Mouse (Mus musculus): ENCODE measurements at regions not wholly inside any gene's neighbourhood (a gene's known extent, or its start where the extent isn't known, plus 50 kb on each side); places are given as distances from the start of the nearest gene placed in this dataset.
A peak's percentile ranks its signal among the peaks of the same experiment; 100 is the strongest.

GRCm38 (mm10) chr3:130950872-130951271, 159.4 kb upstream of the Lef1 start:
- Histone ChIP-seq H3K4me1 (ENCODE audit: insufficient read depth, low read length) (peaks cover 13% of the 10 kb centered on the region), H3K9ac (replicated peaks; ENCODE audit: low read length) (no peak overlapping the region), H3K9me3 (ENCODE audit: low read length) (0 out of 2 replicates have a peak, but pooled peaks cover 3% of the 10 kb centered on the region), H3K27ac (no peak overlapping the region), H3K36me3 (ENCODE audit: insufficient read depth, low read length) (no peaks in the 10 kb centered on the region), H3K4me3 (ENCODE audit: low read length) (no peak overlapping the region), H3K27me3 (ENCODE audit: insufficient read depth, low read length) (no peaks in the 10 kb centered on the region), H3K4me2 (ENCODE audit: low read depth, low read length) (no peak overlapping the region)
- TF ChIP-seq CTCF (IDR thresholded peaks at IDR 0.05; ENCODE audit: low read depth): no peak
- no peak for DNase-seq (ENCODE audit: low spot score)
- 88% methylated on average over 6 of the region's 6 CpGs for WGBS
- ATAC-seq: no peak

- DNase-seq (ENCODE audit: low spot score) (no peak), ATAC-seq (no peak)
- H3K9me3 ChIP-seq (ENCODE audit: low read length): no peaks in the 10 kb centered on the region
These were observed 162.4 kb upstream of the Lef1 start for GRCm38 (mm10) chr3:130947880-130948279.

GRCm38 (mm10) chr3:130947277-130947606, 163.0 kb upstream of the Lef1 start:
- Histone ChIP-seq H3K4me3 (ENCODE audit: low read length) (no peak overlapping the region), H3K4me1 (ENCODE audit: insufficient read depth, low read length) (peaks cover 19% of the 10 kb centered on the region), H3K36me3 (ENCODE audit: insufficient read depth, low read length) (no peaks in the 10 kb centered on the region), H3K9ac (replicated peaks; ENCODE audit: low read length) (no peak overlapping the region), H3K27ac (peak overlapping the region; percentile 86; the same call in 1 of the 2 replicates), H3K9me3 (ENCODE audit: low read length) (no peaks in the 10 kb centered on the region), H3K4me2 (ENCODE audit: low read depth, low read length) (no peak overlapping the region), H3K27me3 (ENCODE audit: insufficient read depth, low read length) (no peaks in the 10 kb centered on the region)
- no peak for TF ChIP-seq CTCF (IDR thresholded peaks at IDR 0.05; ENCODE audit: low read depth)
- peak; percentile 7; the same call in 1 of the 2 replicates for ATAC-seq
- WGBS: 66% methylated on average over 4 of the region's 4 CpGs
- DNase-seq (ENCODE audit: low spot score): no peak

More at GRCm38 (mm10) chr3:130947880-130948279, 162.4 kb upstream of the Lef1 start:
- Histone ChIP-seq H3K27ac (no peak overlapping the region), H3K4me2 (ENCODE audit: low read depth, low read length) (no peak overlapping the region), H3K9ac (replicated peaks; ENCODE audit: low read length) (no peak overlapping the region), H3K36me3 (ENCODE audit: insufficient read depth, low read length) (no peaks in the 10 kb centered on the region), H3K4me3 (ENCODE audit: low read length) (no peak overlapping the region), H3K27me3 (ENCODE audit: insufficient read depth, low read length) (no peaks in the 10 kb centered on the region), H3K4me1 (ENCODE audit: insufficient read depth, low read length) (peaks cover 19% of the 10 kb centered on the region)
- no peak for TF ChIP-seq CTCF (IDR thresholded peaks at IDR 0.05; ENCODE audit: low read depth)
- WGBS: 79% methylated on average over 5 of the region's 5 CpGs

GRCm38 (mm10) chr3:130946576-130947276, 163.5 kb upstream of the Lef1 start:
- Histone ChIP-seq H3K36me3 (ENCODE audit: insufficient read depth, low read length) (no peaks in the 10 kb centered on the region), H3K27ac (peak overlapping the region; percentile 86; the same call in 1 of the 2 replicates), H3K9me3 (ENCODE audit: low read length) (no peaks in the 10 kb centered on the region), H3K27me3 (ENCODE audit: insufficient read depth, low read length) (no peaks in the 10 kb centered on the region), H3K9ac (replicated peaks; ENCODE audit: low read length) (no peak overlapping the region), H3K4me3 (ENCODE audit: low read length) (peak overlapping the region; percentile 37; the same call in 1 of the 2 replicates), H3K4me1 (ENCODE audit: insufficient read depth, low read length) (peaks cover 19% of the 10 kb centered on the region), H3K4me2 (ENCODE audit: low read depth, low read length) (peak overlapping the region; percentile 75)
- DNase-seq (ENCODE audit: low spot score) (peak; percentile 49), ATAC-seq (peak; percentile 66; the same call in 1 of the 2 replicates)
- no peak for TF ChIP-seq CTCF (IDR thresholded peaks at IDR 0.05; ENCODE audit: low read depth)
- 44% methylated on average over 14 of the region's 14 CpGs for WGBS

GRCm38 (mm10) chr3:130945861-130946449, 164.3 kb upstream of the Lef1 start:
- 0% methylated on average over 25 of the region's 25 CpGs for WGBS
- H3K9ac ChIP-seq (replicated peaks; ENCODE audit: low read length): peak overlapping the region; percentile 48
- peak overlapping the region; percentile 75 for H3K4me2 ChIP-seq (ENCODE audit: low read depth, low read length)
- DNase-seq (ENCODE audit: low spot score): peak; percentile 84
- H3K27me3 ChIP-seq (ENCODE audit: insufficient read depth, low read length): no peaks in the 10 kb centered on the region
- no peaks in the 10 kb centered on the region for H3K36me3 ChIP-seq (ENCODE audit: insufficient read depth, low read length)
- H3K27ac ChIP-seq: peak overlapping the region; percentile 86
- H3K4me3 ChIP-seq (ENCODE audit: low read length): peak overlapping the region; percentile 37
- H3K9me3 ChIP-seq (ENCODE audit: low read length): no peaks in the 10 kb centered on the region
- no peak for TF ChIP-seq CTCF (IDR thresholded peaks at IDR 0.05; ENCODE audit: low read depth)
- peak; percentile 86 for ATAC-seq
- peaks cover 19% of the 10 kb centered on the region for H3K4me1 ChIP-seq (ENCODE audit: insufficient read depth, low read length)

- Histone ChIP-seq H3K9ac (replicated peaks; ENCODE audit: low read length) (no peak overlapping the region), H3K27me3 (ENCODE audit: insufficient read depth, low read length) (no peaks in the 10 kb centered on the region), H3K9me3 (ENCODE audit: low read length) (no peaks in the 10 kb centered on the region), H3K4me2 (ENCODE audit: low read depth, low read length) (peak overlapping the region; percentile 75), H3K4me3 (ENCODE audit: low read length) (peak overlapping the region; percentile 37), H3K27ac (peak overlapping the region; percentile 86), H3K4me1 (ENCODE audit: insufficient read depth, low read length) (peaks cover 19% of the 10 kb centered on the region), H3K36me3 (ENCODE audit: insufficient read depth, low read length) (no peaks in the 10 kb centered on the region)
- TF ChIP-seq CTCF (IDR thresholded peaks at IDR 0.05; ENCODE audit: low read depth): no peak
- DNase-seq (ENCODE audit: low spot score) (peak; percentile 39), ATAC-seq (no peak)
- WGBS: 8% methylated on average over 7 of the region's 7 CpGs
These were observed 164.9 kb upstream of the Lef1 start for GRCm38 (mm10) chr3:130945396-130945795.

- H3K27ac ChIP-seq: no peak overlapping the region
- 96% methylated on average over 6 of the region's 6 CpGs for WGBS
- H3K36me3 ChIP-seq (ENCODE audit: insufficient read depth, low read length): no peaks in the 10 kb centered on the region
- no peak overlapping the region for H3K9ac ChIP-seq (replicated peaks; ENCODE audit: low read length)
- no peaks in the 10 kb centered on the region for H3K9me3 ChIP-seq (ENCODE audit: low read length)
- H3K4me1 ChIP-seq (ENCODE audit: insufficient read depth, low read length): peaks cover 19% of the 10 kb centered on the region
- DNase-seq (ENCODE audit: low spot score): no peak
- no peak overlapping the region for H3K4me3 ChIP-seq (ENCODE audit: low read length)
- ATAC-seq: no peak
- TF ChIP-seq CTCF (IDR thresholded peaks at IDR 0.05; ENCODE audit: low read depth): no peak
- H3K4me2 ChIP-seq (ENCODE audit: low read depth, low read length): no peak overlapping the region
- H3K27me3 ChIP-seq (ENCODE audit: insufficient read depth, low read length): no peaks in the 10 kb centered on the region
These were observed 166.0 kb upstream of the Lef1 start for GRCm38 (mm10) chr3:130944241-130944640.

Measured in hindbrain, postnatal 0 days (tissue).